Mouse (Mus musculus) G1E (cell line): Measurements from ENCODE around the gene 4930544G11Rik.

ENCODE experiments used
- CTCF ChIP-seq: IDR thresholded peaks from 2 replicates; pipeline ENCODE4 v1.5.1; 2012; ENCODE audit warnings: low read depth, low read length, inconsistent platforms, mixed read lengths
- POLR2AphosphoS5 ChIP-seq: IDR thresholded peaks from 2 replicates; pipeline ENCODE4 v1.6.1; 2012; ENCODE audit warnings: low read depth, low read length, inconsistent platforms; ENCODE audit not compliant: insufficient replicate concordance
- TAL1 ChIP-seq: conservative IDR thresholded peaks from 2 replicates; pipeline ENCODE4 v1.6.1; 2012; ENCODE audit warnings: low read depth, low read length, inconsistent platforms, mixed read lengths

- TF ChIP-seq TAL1 (no peak), POLR2AphosphoS5 (no peak), CTCF (no peak)
Observed at GRCm38 (mm10) chr6:65952309-65952708, at the start of gene 4930544G11Rik.
